Mouse (Mus musculus): Measurements from ENCODE around the gene Eif2s3y. TPM values are rescaled to one million over a fixed set of nuclear protein-coding genes. Genes with fewer than 3 reads are reported as not detected.
A peak's percentile ranks its signal among the peaks of the same experiment; 100 is the strongest.

The Eif2s3y gene
- polyA plus RNA-seq (2015; fragmentation: Nextera tagmentation; extraction: Ambion mirVana), result 35.2 and 41.8 TPM in 2 replicates

- Histone ChIP-seq H3K9me3 (no peaks in the 10 kb centered on the region), H3K27ac (0 out of 2 replicates have a peak within 1 kb of the TSS, but pooled peaks have one; percentile 42), H3K4me3 (peak within 1 kb of the TSS; percentile 41), H3K27me3 (replicated peaks) (no peaks in the 10 kb centered on the region), H3K9ac (no peak within 1 kb of the TSS; the same call in 1 of the 2 replicates), H3K4me2 (peak within 1 kb of the TSS; percentile 32; the same call in 1 of the 2 replicates), H3K4me1 (no peaks in the 10 kb centered on the region), H3K36me3 (replicated peaks) (no peaks in the 10 kb centered on the region)
- ATAC-seq (replicated peaks), result peak; percentile 97
- WGBS, result 40% methylated on average over 31 of the region's 31 CpGs
These were observed at the start of gene Eif2s3y for GRCm38 (mm10) chrY:1009882-1010751. Gene Eif2s3y (plus strand): TSS chrY:1010543.

Small RNA genes lying within 50 kb of the gene (microRNA-seq; reads per million reads assigned to microRNA genes)
- gene Gm47281, result not detected

Other genes with a start within 250 kb of the Eif2s3y start
- gene Zfy1, start 213.1 kb upstream of the Eif2s3y start, polyA plus RNA-seq (2015; fragmentation: Nextera tagmentation; extraction: Ambion mirVana), result not detected in 2 replicates
- gene Uba1y, start 191.9 kb upstream of the Eif2s3y start, polyA plus RNA-seq (2015; fragmentation: Nextera tagmentation; extraction: Ambion mirVana), result 0.12 and 0.13 TPM in 2 replicates
- 8.3 and 10.2 TPM in 2 replicates for gene Kdm5d, start 112.8 kb upstream of the Eif2s3y start, polyA plus RNA-seq (2015; fragmentation: Nextera tagmentation; extraction: Ambion mirVana)
- 6.7 and 7.1 TPM in 2 replicates for gene Uty, start 235.2 kb downstream of the Eif2s3y start, polyA plus RNA-seq (2015; fragmentation: Nextera tagmentation; extraction: Ambion mirVana)

Data from midbrain, embryonic 15.5 days (tissue).